Mouse (Mus musculus): ENCODE measurements around the gene Tmem52.
"Not testable (repeated sequence)": the region's sequence is repeated elsewhere in the genome, so short reads cannot be mapped to it uniquely, and the experiment has no call there.

Tmem52 gene

GRCm38 (mm10) chr4:155468952-155469351 is at the start of gene Tmem52:
Gene Tmem52, plus strand, starts transcription at chr4:155469114.
- DNase-seq (ENCODE audit: low spot score in 2 of 2): peak; percentile 31 to 40

GRCm38 (mm10) chr4:155420137-155420536 is 48.8 kb upstream of the Tmem52 start:
- DNase-seq (ENCODE audit: low spot score in 2 of 2): no peak

- not testable (repeated sequence) for DNase-seq (ENCODE audit: low spot score in 2 of 2)
Measured at GRCm38 (mm10) chr4:155421412-155422370, 47.2 kb upstream of the Tmem52 start.

- no peak for DNase-seq (ENCODE audit: low spot score in 2 of 2)
Measured at GRCm38 (mm10) chr4:155423988-155424387, 44.9 kb upstream of the Tmem52 start.

GRCm38 (mm10) chr4:155426272-155426671 is 42.6 kb upstream of the Tmem52 start:
- DNase-seq (ENCODE audit: low spot score in 2 of 2): no peak

GRCm38 (mm10) chr4:155428442-155428841 is 40.5 kb upstream of the Tmem52 start:
- DNase-seq (ENCODE audit: low spot score in 2 of 2): no peak

GRCm38 (mm10) chr4:155429202-155429601 is 39.7 kb upstream of the Tmem52 start:
- DNase-seq (ENCODE audit: low spot score in 2 of 2): no peak

GRCm38 (mm10) chr4:155432358-155432757 is 36.6 kb upstream of the Tmem52 start:
- DNase-seq (ENCODE audit: low spot score in 2 of 2): no peak

GRCm38 (mm10) chr4:155433993-155434392 is 34.9 kb upstream of the Tmem52 start:
- peak in 1 of 2 experiments; percentile 41 for DNase-seq (ENCODE audit: low spot score in 2 of 2)

- no peak for DNase-seq (ENCODE audit: low spot score in 2 of 2)
Measured at GRCm38 (mm10) chr4:155442808-155443207, 26.1 kb upstream of the Tmem52 start.

- DNase-seq (ENCODE audit: low spot score in 2 of 2): no peak
Measured at GRCm38 (mm10) chr4:155451597-155451996, 17.3 kb upstream of the Tmem52 start.

GRCm38 (mm10) chr4:155458575-155458974 is 10.3 kb upstream of the Tmem52 start:
- DNase-seq (ENCODE audit: low spot score in 2 of 2): no peak

GRCm38 (mm10) chr4:155463050-155463449 is 5.9 kb upstream of the Tmem52 start:
- no peak for DNase-seq (ENCODE audit: low spot score in 2 of 2)

- peak in 1 of 2 experiments; percentile 40 for DNase-seq (ENCODE audit: low spot score in 2 of 2)
Measured at GRCm38 (mm10) chr4:155463611-155464010, 5.3 kb upstream of the Tmem52 start.

- no peak for DNase-seq (ENCODE audit: low spot score in 2 of 2)
Measured at GRCm38 (mm10) chr4:155464061-155464460, 4.9 kb upstream of the Tmem52 start.

GRCm38 (mm10) chr4:155465607-155466006 is 3.3 kb upstream of the Tmem52 start:
- DNase-seq (ENCODE audit: low spot score in 2 of 2): no peak

GRCm38 (mm10) chr4:155466080-155466479 is 2.8 kb upstream of the Tmem52 start:
- DNase-seq (ENCODE audit: low spot score in 2 of 2): no peak

GRCm38 (mm10) chr4:155467237-155468010 is 1.5 kb upstream of the Tmem52 start:
- DNase-seq (ENCODE audit: low spot score in 2 of 2): no peak

GRCm38 (mm10) chr4:155469590-155470262 is 812 bp downstream of the Tmem52 start:
- peak; percentile 71 to 73 for DNase-seq (ENCODE audit: low spot score in 2 of 2)

GRCm38 (mm10) chr4:155470263-155470953 is 1.5 kb downstream of the Tmem52 start:
- no peak for DNase-seq (ENCODE audit: low spot score in 2 of 2)

GRCm38 (mm10) chr4:155470997-155471396 is 2.1 kb downstream of the Tmem52 start:
- DNase-seq (ENCODE audit: low spot score in 2 of 2): no peak

Measured in heart, adult 9 months (tissue).